Mouse (Mus musculus) lung, embryonic 15.5 days (tissue): Measurements from ENCODE around the gene Ttll2. TPM values are rescaled to one million over a fixed set of nuclear protein-coding genes. Genes with fewer than 3 reads are reported as not detected.
"Not testable (repeated sequence)": the region's sequence is repeated elsewhere in the genome, so short reads cannot be mapped to it uniquely, and the experiment has no call there.

Experiments used
- ATAC-seq: fragments of 200-750 bp; cut with Nextera tagmentation; 2 replicates; pipeline ENCODE4 v1.8.0; 2017; ENCODE audit warnings: moderate number of reproducible peaks, borderline replicate concordance; ENCODE audit not compliant: low FRiP score, low TSS enrichment; ENCODE audit errors: extremely low read depth
- H3K27ac ChIP-seq: fragments of 300-500 bp; sonication (generic); 2 replicates; pipeline ENCODE4 v1.5.1; 2015; ENCODE audit warnings: moderate library complexity, mild to moderate bottlenecking, inconsistent platforms
- H3K27me3 ChIP-seq: fragments of 300-500 bp; sonication (generic); 2 replicates; pipeline ENCODE4 v1.6.1; 2015; ENCODE audit warnings: inconsistent platforms
- H3K36me3 ChIP-seq: fragments of 300-500 bp; sonication (generic); 2 replicates; pipeline ENCODE4 v1.6.1; 2015; ENCODE audit warnings: inconsistent platforms
- H3K4me1 ChIP-seq: fragments of 300-500 bp; sonication (generic); 2 replicates; pipeline ENCODE4 v1.6.1; 2015; ENCODE audit warnings: inconsistent platforms
- H3K4me2 ChIP-seq: fragments of 300-500 bp; sonication (generic); 2 replicates; pipeline ENCODE4 v1.6.1; 2015; ENCODE audit warnings: inconsistent platforms, mild to moderate bottlenecking, moderate library complexity
- H3K4me3 ChIP-seq: fragments of 300-500 bp; sonication (generic); 2 replicates; pipeline ENCODE4 v1.5.1; 2015; ENCODE audit warnings: mild to moderate bottlenecking, inconsistent platforms
- H3K9ac ChIP-seq: fragments of 300-500 bp; sonication (generic); 2 replicates; pipeline ENCODE4 v1.6.1; 2015; ENCODE audit warnings: inconsistent platforms
- H3K9me3 ChIP-seq: fragments of 300-500 bp; sonication (generic); 2 replicates; pipeline ENCODE4 v1.6.1; 2016; ENCODE audit warnings: inconsistent platforms
- WGBS: fragments of 180-500 bp; shearing (Covaris S2); methylation state at CpG from one replicate; pipeline ENCODE4 v1.1.7; 2015; 5-methylcytosine and 5-hydroxymethylcytosine counted together
- polyA plus RNA-seq: library from polyadenylated mRNA; unstranded; fragments of >200 nt; fragmentation: Nextera tagmentation; extraction: Ambion mirVana; gene quantifications from 2 replicates; pipeline ENCODE4 v1.2.1, GENCODE M21; 2015

Gene Ttll2
- polyA plus RNA-seq, 1 experiment from 2014 or later, result not detected

- not testable (repeated sequence) for H3K4me1 ChIP-seq, ATAC-seq, H3K4me3 ChIP-seq, H3K4me2 ChIP-seq, H3K27me3 ChIP-seq, H3K9ac ChIP-seq, H3K9me3 ChIP-seq, H3K36me3 ChIP-seq, H3K27ac ChIP-seq
- WGBS, result 81% methylated on average over 12 of the region's 13 CpGs
These were observed 31.0 kb upstream of the Ttll2 start for GRCm38 (mm10) chr17:7383167-7384143.

DNA sequence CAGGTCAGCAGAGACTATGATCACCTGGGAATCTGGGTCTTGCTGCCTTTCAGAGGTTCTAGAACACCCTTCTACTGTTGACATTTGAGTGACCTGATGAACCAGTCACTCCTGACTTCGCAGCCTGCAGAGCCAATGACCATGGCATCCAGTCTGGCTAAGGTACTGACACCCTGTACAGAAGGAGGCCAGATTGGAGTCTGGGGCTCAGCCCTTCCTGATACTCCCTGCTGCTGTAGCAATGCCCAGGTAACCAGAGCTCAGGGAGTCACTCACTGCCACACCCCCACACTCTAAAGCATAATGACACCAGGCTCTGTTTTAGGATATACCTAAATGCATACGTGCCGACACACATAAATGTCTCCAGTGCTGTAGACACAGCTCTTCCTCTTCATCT, 30.2 kb upstream of the Ttll2 start:
- not testable (repeated sequence) for H3K9me3 ChIP-seq, H3K27me3 ChIP-seq, H3K36me3 ChIP-seq, H3K4me3 ChIP-seq, H3K9ac ChIP-seq, H3K4me1 ChIP-seq, ATAC-seq, H3K4me2 ChIP-seq, H3K27ac ChIP-seq
- WGBS, result 81% methylated on average over 1 of the region's 3 CpGs

DNA sequence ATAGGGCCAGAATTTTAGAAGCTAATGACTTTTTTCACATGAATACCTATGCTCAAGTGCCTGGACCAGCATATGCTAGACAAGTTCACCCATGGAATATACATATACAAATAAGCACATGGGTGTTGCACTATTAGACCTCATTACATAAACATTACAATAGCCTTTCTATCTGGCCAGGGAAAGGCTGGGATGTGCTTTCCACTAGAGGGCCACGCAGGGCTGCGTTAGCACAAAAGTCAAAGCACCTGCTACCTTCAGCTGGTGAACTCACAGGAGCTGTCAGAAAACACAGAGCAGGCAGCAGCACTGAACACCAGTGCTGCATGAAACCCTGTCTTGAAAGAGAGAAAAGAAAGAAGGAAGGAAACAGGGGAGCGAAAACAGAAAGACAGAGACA, 25.4 kb upstream of the Ttll2 start:
- not testable (repeated sequence) for H3K4me2 ChIP-seq, H3K27ac ChIP-seq, H3K4me1 ChIP-seq, ATAC-seq, H3K36me3 ChIP-seq, H3K4me3 ChIP-seq, H3K9ac ChIP-seq, H3K27me3 ChIP-seq, H3K9me3 ChIP-seq
- 24% methylated on average over 2 of the region's 3 CpGs for WGBS

DNA sequence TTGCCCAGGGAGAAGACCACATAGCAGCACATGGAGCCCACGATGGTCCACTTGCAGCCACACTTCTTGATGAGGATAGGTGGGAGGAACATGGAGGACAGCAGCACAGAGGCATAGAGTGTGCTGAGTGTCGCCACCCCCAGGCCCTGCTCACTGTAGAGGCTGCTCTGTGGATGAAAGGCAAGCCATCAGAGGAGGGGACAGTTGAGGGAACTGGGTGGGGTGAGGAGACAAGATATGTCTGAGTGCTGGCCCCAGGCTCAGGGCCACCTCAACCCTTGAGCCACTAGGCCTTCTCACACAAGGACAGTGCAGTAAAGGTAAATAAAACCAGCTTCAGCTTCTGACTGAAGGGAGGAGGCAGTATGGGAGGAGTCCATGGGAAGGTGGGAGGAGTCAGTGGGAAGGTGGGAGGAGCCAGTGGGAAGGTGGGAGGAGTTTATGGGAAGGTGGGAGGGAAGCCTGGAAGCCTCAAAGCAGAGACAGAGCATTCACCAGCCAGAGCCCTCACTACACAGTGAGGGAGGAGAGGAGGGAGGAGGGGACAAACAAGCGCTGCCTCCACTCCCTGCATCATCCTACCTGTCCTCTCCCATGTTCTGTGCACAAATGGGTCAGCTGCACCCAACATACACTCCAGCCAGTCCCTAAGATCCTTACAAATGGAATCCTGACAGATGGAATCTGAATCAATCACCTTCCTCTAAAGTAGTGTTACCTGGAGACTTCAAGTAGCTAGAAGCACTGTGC, 24.6 kb upstream of the Ttll2 start:
- peak; percentile 36; the same call in 1 of the 2 replicates for ATAC-seq
- not testable (repeated sequence) for H3K36me3 ChIP-seq, H3K9ac ChIP-seq, H3K4me1 ChIP-seq, H3K27ac ChIP-seq, H3K27me3 ChIP-seq, H3K4me3 ChIP-seq, H3K9me3 ChIP-seq, H3K4me2 ChIP-seq
- WGBS, result 80% methylated on average over 1 of the region's 3 CpGs

GRCm38 (mm10) chr17:7371879-7372278, 19.4 kb upstream of the Ttll2 start, which contains the start of gene Gm49630:
Gene Gm49630 (minus strand): TSS chr17:7371979.
- not testable (repeated sequence) for H3K4me1 ChIP-seq, H3K36me3 ChIP-seq, H3K9me3 ChIP-seq, H3K4me3 ChIP-seq, H3K9ac ChIP-seq, H3K4me2 ChIP-seq, H3K27me3 ChIP-seq, H3K27ac ChIP-seq, ATAC-seq
- WGBS, result 63% methylated on average over 2 of the region's 5 CpGs

DNA sequence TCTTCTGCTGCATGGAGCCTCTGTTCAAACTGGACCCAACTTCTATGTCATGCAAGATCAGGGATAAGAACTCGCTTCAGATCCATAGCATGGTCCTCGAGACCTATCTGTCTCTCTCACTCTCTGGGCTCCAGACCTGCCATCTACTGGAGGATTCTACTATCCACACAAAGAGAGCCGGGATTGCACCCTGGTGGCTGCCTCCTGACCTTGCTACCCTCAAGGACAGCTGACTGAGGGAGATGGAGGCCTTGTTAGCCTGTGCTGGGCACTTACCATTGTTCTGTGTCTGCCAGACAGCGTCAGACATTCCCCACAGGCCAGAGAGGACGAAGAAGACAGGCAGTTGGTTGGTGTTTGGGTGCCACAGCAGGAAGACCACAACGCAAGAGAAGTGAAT, 16.9 kb upstream of the Ttll2 start:
- H3K4me1 ChIP-seq, H3K9ac ChIP-seq, H3K36me3 ChIP-seq, H3K4me2 ChIP-seq, H3K27me3 ChIP-seq, H3K27ac ChIP-seq, H3K4me3 ChIP-seq, ATAC-seq, H3K9me3 ChIP-seq: not testable (repeated sequence)
- 56% methylated on average over 6 of the region's 6 CpGs for WGBS

DNA sequence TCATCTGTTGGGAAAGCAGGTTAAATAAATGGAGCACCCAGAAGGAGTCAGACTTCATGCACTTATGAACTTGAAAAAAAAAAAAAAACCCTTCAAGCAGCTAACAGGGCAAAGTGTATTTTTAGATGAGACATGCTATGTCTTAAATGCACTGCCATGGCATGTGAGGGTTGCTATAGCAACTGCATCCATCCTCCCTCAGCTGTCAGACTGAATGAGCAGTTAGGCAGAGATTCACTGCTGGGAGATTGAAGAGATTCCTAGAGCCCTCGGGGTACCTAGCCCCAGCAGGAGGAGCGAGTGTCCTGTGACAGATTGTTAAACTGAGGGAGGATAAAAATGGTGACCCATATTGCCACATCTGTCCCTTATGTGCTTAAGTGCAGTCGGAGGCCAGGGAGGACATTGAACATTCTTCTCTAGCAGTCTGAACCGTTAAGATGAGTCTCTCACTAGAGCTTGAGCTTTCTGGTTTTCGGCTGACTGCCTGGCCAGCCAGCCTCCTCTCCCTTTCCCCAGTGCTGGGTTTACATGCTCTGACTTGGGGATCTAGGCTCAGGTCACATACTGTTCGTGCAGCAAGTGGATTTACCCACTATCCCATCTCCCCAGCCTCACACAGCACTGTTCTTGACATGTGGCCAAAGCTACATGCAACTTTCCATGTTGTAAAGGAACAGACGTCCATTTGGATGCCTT, 14.3 kb upstream of the Ttll2 start:
- H3K27me3 ChIP-seq, H3K27ac ChIP-seq, H3K4me1 ChIP-seq, ATAC-seq, H3K9me3 ChIP-seq, H3K4me3 ChIP-seq, H3K9ac ChIP-seq, H3K36me3 ChIP-seq, H3K4me2 ChIP-seq: not testable (repeated sequence)
- WGBS, result 32% methylated on average over 5 of the region's 7 CpGs

DNA sequence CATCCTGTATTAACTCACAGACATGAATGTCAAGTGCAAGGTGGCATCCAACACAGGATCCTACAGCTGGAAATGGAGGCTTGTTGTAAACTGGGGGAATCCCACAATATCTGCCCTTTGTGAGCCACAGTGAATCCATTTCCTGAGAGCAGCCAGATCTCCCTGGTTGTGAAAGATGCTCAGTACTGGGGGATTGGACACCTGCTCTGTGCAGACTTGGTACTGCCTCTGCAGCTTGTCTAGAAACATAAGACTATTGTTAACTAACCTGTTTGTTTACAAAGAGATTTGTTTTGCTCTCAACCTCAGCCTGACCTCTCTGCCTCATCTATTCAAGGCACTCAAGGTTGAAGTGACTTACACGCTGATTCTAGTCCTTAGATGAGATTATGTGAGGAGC, 13.8 kb upstream of the Ttll2 start:
- H3K27ac ChIP-seq, H3K4me2 ChIP-seq, H3K9me3 ChIP-seq, ATAC-seq, H3K4me1 ChIP-seq, H3K27me3 ChIP-seq, H3K36me3 ChIP-seq, H3K9ac ChIP-seq, H3K4me3 ChIP-seq: not testable (repeated sequence)
- WGBS, result no CpG with 5 or more reads among the region's 1 CpGs

DNA sequence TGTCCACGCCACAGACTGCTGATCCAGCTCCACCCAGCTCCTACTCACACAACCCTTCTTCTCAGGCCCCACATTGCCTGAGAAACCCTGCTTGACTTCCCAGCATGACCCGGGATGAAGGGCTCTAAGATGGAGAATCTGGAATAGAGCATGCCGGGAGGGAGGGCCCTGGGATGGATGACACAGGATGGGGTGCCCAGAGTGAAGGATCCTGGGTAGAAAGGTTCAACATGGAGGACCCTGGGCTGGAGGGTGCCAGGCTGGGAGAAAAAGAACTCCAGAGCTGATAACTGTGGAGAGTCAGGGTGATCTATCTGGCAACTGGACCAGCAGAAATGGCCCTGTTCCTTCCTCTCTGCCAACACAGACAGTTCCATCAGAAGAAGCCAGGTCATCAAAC, 13.1 kb upstream of the Ttll2 start:
- no CpG with 5 or more reads among the region's 3 CpGs for WGBS
- not testable (repeated sequence) for H3K9me3 ChIP-seq, H3K27me3 ChIP-seq, ATAC-seq, H3K4me3 ChIP-seq, H3K9ac ChIP-seq, H3K36me3 ChIP-seq, H3K4me1 ChIP-seq, H3K4me2 ChIP-seq, H3K27ac ChIP-seq

GRCm38 (mm10) chr17:7360749-7361465, 8.4 kb upstream of the Ttll2 start:
- not testable (repeated sequence) for H3K27me3 ChIP-seq, H3K9ac ChIP-seq, H3K4me1 ChIP-seq, H3K36me3 ChIP-seq, H3K4me3 ChIP-seq, H3K9me3 ChIP-seq, H3K4me2 ChIP-seq, H3K27ac ChIP-seq, ATAC-seq
- 75% methylated on average over 9 of the region's 9 CpGs for WGBS

DNA sequence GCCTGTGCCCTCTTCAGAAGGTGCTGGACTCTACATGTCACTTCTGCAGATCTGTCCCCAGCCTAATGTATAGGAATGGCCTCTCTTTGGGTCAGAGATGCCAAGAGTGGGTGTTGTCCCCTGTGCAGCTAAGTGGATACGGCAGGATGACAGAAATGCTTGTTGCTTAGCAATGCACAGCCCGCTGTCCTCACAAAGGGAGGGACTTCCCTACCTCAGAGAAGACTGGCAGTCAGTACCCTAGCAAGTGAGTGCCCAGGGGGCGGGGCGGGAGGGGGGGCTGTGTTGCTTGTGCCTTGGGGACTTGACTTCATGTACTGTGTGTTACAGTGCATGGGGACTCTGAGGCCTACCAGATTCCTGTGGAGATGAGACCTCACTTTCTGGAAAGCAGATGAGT, 7.3 kb upstream of the Ttll2 start:
- not testable (repeated sequence) for H3K4me3 ChIP-seq, H3K36me3 ChIP-seq, ATAC-seq, H3K27ac ChIP-seq, H3K9me3 ChIP-seq, H3K9ac ChIP-seq, H3K4me1 ChIP-seq, H3K4me2 ChIP-seq, H3K27me3 ChIP-seq
- 89% methylated on average over 4 of the region's 4 CpGs for WGBS
